Mouse (Mus musculus): ENCODE results near the gene Dthd1. TPM values are rescaled to one million over a fixed set of nuclear protein-coding genes. Genes with fewer than 3 reads are reported as not detected.

Dthd1 gene
- polyA plus RNA-seq, 1 experiment from 2014 or later = not detected

GRCm38 (mm10) chr5:62819567-62819966 lies 5.9 kb downstream of the Dthd1 start:
- H3K4me3 ChIP-seq (replicated peaks) = no peak overlapping the region
- ATAC-seq = no peak
- H3K9ac ChIP-seq = no peak overlapping the region
- H3K4me2 ChIP-seq (replicated peaks) = no peak overlapping the region
- no peak overlapping the region for H3K27ac ChIP-seq
- H3K9me3 ChIP-seq = no peaks in the 10 kb centered on the region
- no peaks in the 10 kb centered on the region for H3K27me3 ChIP-seq (replicated peaks)
- H3K36me3 ChIP-seq = no peaks in the 10 kb centered on the region
- WGBS = 63% methylated on average over 2 of the region's 2 CpGs
- H3K4me1 ChIP-seq (replicated peaks) = no peaks in the 10 kb centered on the region

- H3K4me3 ChIP-seq (replicated peaks) = no peak overlapping the region
- 69% methylated on average over 8 of the region's 8 CpGs for WGBS
- no peak for ATAC-seq
- H3K4me2 ChIP-seq (replicated peaks) = no peak overlapping the region
- no peaks in the 10 kb centered on the region for H3K9me3 ChIP-seq
- no peak overlapping the region for H3K27ac ChIP-seq
- H3K4me1 ChIP-seq (replicated peaks) = no peaks in the 10 kb centered on the region
- no peaks in the 10 kb centered on the region for H3K27me3 ChIP-seq (replicated peaks)
- no peaks in the 10 kb centered on the region for H3K36me3 ChIP-seq
- no peak overlapping the region for H3K9ac ChIP-seq
Measured at GRCm38 (mm10) chr5:62820363-62821271, 7.0 kb downstream of the Dthd1 start.

GRCm38 (mm10) chr5:62842955-62843730 lies 29.5 kb downstream of the Dthd1 start:
- no peaks in the 10 kb centered on the region for H3K9me3 ChIP-seq
- 93% methylated on average over 3 of the region's 3 CpGs for WGBS
- H3K36me3 ChIP-seq = no peaks in the 10 kb centered on the region
- no peak overlapping the region for H3K4me2 ChIP-seq (replicated peaks)
- H3K4me1 ChIP-seq (replicated peaks) = no peaks in the 10 kb centered on the region
- no peak overlapping the region for H3K4me3 ChIP-seq (replicated peaks)
- H3K9ac ChIP-seq = no peak overlapping the region
- H3K27me3 ChIP-seq (replicated peaks) = no peaks in the 10 kb centered on the region
- ATAC-seq = no peak
- H3K27ac ChIP-seq = no peak overlapping the region

- Histone ChIP-seq H3K4me1 (replicated peaks) (no peaks in the 10 kb centered on the region), H3K27me3 (replicated peaks) (no peaks in the 10 kb centered on the region), H3K9me3 (no peaks in the 10 kb centered on the region), H3K27ac (no peak overlapping the region), H3K4me2 (replicated peaks) (no peak overlapping the region), H3K9ac (no peak overlapping the region), H3K4me3 (replicated peaks) (no peak overlapping the region), H3K36me3 (no peaks in the 10 kb centered on the region)
- ATAC-seq = no peak
- WGBS = 78% methylated on average over 6 of the region's 6 CpGs
Measured at GRCm38 (mm10) chr5:62846571-62847131, 33.0 kb downstream of the Dthd1 start.

GRCm38 (mm10) chr5:62851337-62851736 lies 37.7 kb downstream of the Dthd1 start:
- H3K9me3 ChIP-seq = no peaks in the 10 kb centered on the region
- H3K36me3 ChIP-seq = no peaks in the 10 kb centered on the region
- no peaks in the 10 kb centered on the region for H3K4me1 ChIP-seq (replicated peaks)
- ATAC-seq = no peak
- H3K9ac ChIP-seq = no peak overlapping the region
- no peaks in the 10 kb centered on the region for H3K27me3 ChIP-seq (replicated peaks)
- WGBS = 73% methylated on average over 2 of the region's 2 CpGs
- H3K27ac ChIP-seq = no peak overlapping the region
- H3K4me3 ChIP-seq (replicated peaks) = no peak overlapping the region
- H3K4me2 ChIP-seq (replicated peaks) = no peak overlapping the region

- H3K9ac ChIP-seq = no peak overlapping the region
- no peaks in the 10 kb centered on the region for H3K4me1 ChIP-seq (replicated peaks)
- no peaks in the 10 kb centered on the region for H3K36me3 ChIP-seq
- H3K27me3 ChIP-seq (replicated peaks) = no peaks in the 10 kb centered on the region
- no peak overlapping the region for H3K4me3 ChIP-seq (replicated peaks)
- no peak overlapping the region for H3K27ac ChIP-seq
- ATAC-seq = no peak
- 91% methylated on average over 4 of the region's 4 CpGs for WGBS
- no peaks in the 10 kb centered on the region for H3K9me3 ChIP-seq
- no peak overlapping the region for H3K4me2 ChIP-seq (replicated peaks)
Measured at GRCm38 (mm10) chr5:62854361-62854844, 40.8 kb downstream of the Dthd1 start.

- WGBS = 85% methylated on average over 1 of the region's 1 CpGs
- Histone ChIP-seq H3K9me3 (no peaks in the 10 kb centered on the region), H3K4me2 (replicated peaks) (no peak overlapping the region), H3K4me3 (replicated peaks) (no peak overlapping the region), H3K36me3 (no peaks in the 10 kb centered on the region), H3K27me3 (replicated peaks) (no peaks in the 10 kb centered on the region), H3K27ac (no peak overlapping the region), H3K9ac (no peak overlapping the region), H3K4me1 (replicated peaks) (no peaks in the 10 kb centered on the region)
- no peak for ATAC-seq
Measured at GRCm38 (mm10) chr5:62857502-62857901, 43.9 kb downstream of the Dthd1 start.

- Histone ChIP-seq H3K9ac (no peak overlapping the region), H3K4me1 (replicated peaks) (no peaks in the 10 kb centered on the region), H3K4me2 (replicated peaks) (no peak overlapping the region), H3K36me3 (no peaks in the 10 kb centered on the region), H3K27ac (no peak overlapping the region), H3K27me3 (replicated peaks) (no peaks in the 10 kb centered on the region), H3K4me3 (replicated peaks) (no peak overlapping the region), H3K9me3 (no peaks in the 10 kb centered on the region)
- WGBS = 51% methylated on average over 2 of the region's 2 CpGs
- ATAC-seq = no peak
Measured at GRCm38 (mm10) chr5:62858282-62858681, 44.7 kb downstream of the Dthd1 start.

- Histone ChIP-seq H3K9ac (no peak overlapping the region), H3K4me2 (replicated peaks) (no peak overlapping the region), H3K27me3 (replicated peaks) (no peaks in the 10 kb centered on the region), H3K27ac (no peak overlapping the region), H3K9me3 (no peaks in the 10 kb centered on the region), H3K4me3 (replicated peaks) (no peak overlapping the region), H3K4me1 (replicated peaks) (no peaks in the 10 kb centered on the region), H3K36me3 (no peaks in the 10 kb centered on the region)
- no peak for ATAC-seq
- 60% methylated on average over 3 of the region's 3 CpGs for WGBS
Measured at GRCm38 (mm10) chr5:62864348-62864747, 50.7 kb downstream of the Dthd1 start.

- Histone ChIP-seq H3K4me1 (replicated peaks) (no peaks in the 10 kb centered on the region), H3K27me3 (replicated peaks) (no peaks in the 10 kb centered on the region), H3K9me3 (no peaks in the 10 kb centered on the region), H3K27ac (no peak overlapping the region), H3K9ac (no peak overlapping the region), H3K4me2 (replicated peaks) (no peak overlapping the region), H3K36me3 (no peaks in the 10 kb centered on the region), H3K4me3 (replicated peaks) (no peak overlapping the region)
- no peak for ATAC-seq
Measured at GRCm38 (mm10) chr5:62867003-62867402, 53.4 kb downstream of the Dthd1 start.

GRCm38 (mm10) chr5:62879530-62879929 lies 65.9 kb downstream of the Dthd1 start:
- no peaks in the 10 kb centered on the region for H3K4me1 ChIP-seq (replicated peaks)
- H3K9me3 ChIP-seq = no peaks in the 10 kb centered on the region
- no peaks in the 10 kb centered on the region for H3K27me3 ChIP-seq (replicated peaks)
- H3K27ac ChIP-seq = no peak overlapping the region
- H3K4me3 ChIP-seq (replicated peaks) = no peak overlapping the region
- no peak for ATAC-seq
- no peak overlapping the region for H3K9ac ChIP-seq
- no peak overlapping the region for H3K4me2 ChIP-seq (replicated peaks)
- H3K36me3 ChIP-seq = no peaks in the 10 kb centered on the region
- 58% methylated on average over 1 of the region's 1 CpGs for WGBS

- H3K36me3 ChIP-seq = no peaks in the 10 kb centered on the region
- no peak for ATAC-seq
- H3K4me1 ChIP-seq (replicated peaks) = no peaks in the 10 kb centered on the region
- no peak overlapping the region for H3K4me3 ChIP-seq (replicated peaks)
- no peak overlapping the region for H3K27ac ChIP-seq
- H3K9ac ChIP-seq = no peak overlapping the region
- no peaks in the 10 kb centered on the region for H3K9me3 ChIP-seq
- H3K27me3 ChIP-seq (replicated peaks) = no peaks in the 10 kb centered on the region
- H3K4me2 ChIP-seq (replicated peaks) = no peak overlapping the region
- 61% methylated on average over 3 of the region's 3 CpGs for WGBS
Measured at GRCm38 (mm10) chr5:62895326-62895725, 81.7 kb downstream of the Dthd1 start.

Data from intestine, embryonic 15.5 days (tissue).